Mouse (Mus musculus) lung, postnatal 0 days (tissue): ENCODE results near the gene Lrrn1.

Source experiments
- CTCF ChIP-seq: IDR thresholded peaks from 2 replicates; pipeline ENCODE4 v1.5.1; 2016; ENCODE audit warnings: antibody characterized with exemption, mild to moderate bottlenecking
- EP300 ChIP-seq: IDR thresholded peaks from 2 replicates; pipeline ENCODE4 v1.6.1; 2016; ENCODE audit warnings: antibody characterized with exemption, mild to moderate bottlenecking, control low read depth

GRCm38 (mm10) chr6:107495830-107496229 lies 33.7 kb upstream of the Lrrn1 start:
- TF ChIP-seq CTCF (no peak), EP300 (no peak)
